Mouse (Mus musculus) heart, embryonic 15.5 days (tissue): ENCODE results near the gene Hspa1b. TPM values are rescaled to one million over a fixed set of nuclear protein-coding genes. Genes with fewer than 3 reads are reported as not detected.
A peak's percentile ranks its signal among the peaks of the same experiment; 100 is the strongest.
"Not testable (repeated sequence)": the region's sequence is repeated elsewhere in the genome, so short reads cannot be mapped to it uniquely, and the experiment has no call there.

Source experiments
- ATAC-seq: fragments of 200-750 bp; cut with Nextera tagmentation; replicated peaks from 2 replicates; pipeline ENCODE4 v1.8.0; 2017; ENCODE audit warnings: low read depth, moderate TSS enrichment; ENCODE audit not compliant: insufficient number of reproducible peaks, insufficient read depth, low FRiP score
- H3K27ac ChIP-seq: fragments of 300-500 bp; sonication (generic); 2 replicates; pipeline ENCODE4 v1.5.1; 2015; ENCODE audit warnings: mild to moderate bottlenecking, inconsistent platforms
- H3K27me3 ChIP-seq: fragments of 300-500 bp; sonication (generic); 2 replicates; pipeline ENCODE4 v1.6.1; 2015; ENCODE audit warnings: inconsistent platforms
- H3K36me3 ChIP-seq: fragments of 300-500 bp; sonication (generic); 2 replicates; pipeline ENCODE4 v1.6.1; 2015; ENCODE audit warnings: mild to moderate bottlenecking, inconsistent platforms
- H3K4me1 ChIP-seq: fragments of 300-500 bp; sonication (generic); replicated peaks from 2 replicates; pipeline ENCODE4 v1.6.1; 2015; ENCODE audit warnings: inconsistent platforms
- H3K4me2 ChIP-seq: fragments of 300-500 bp; sonication (generic); 2 replicates; pipeline ENCODE4 v1.6.1; 2015; ENCODE audit warnings: inconsistent platforms, mild to moderate bottlenecking, moderate library complexity
- H3K4me3 ChIP-seq: fragments of 300-500 bp; sonication (generic); 2 replicates; pipeline ENCODE4 v1.5.1; 2015; ENCODE audit warnings: mild to moderate bottlenecking, inconsistent platforms
- H3K9ac ChIP-seq: fragments of 300-500 bp; sonication (generic); 2 replicates; pipeline ENCODE4 v1.6.1; 2015; ENCODE audit warnings: mild to moderate bottlenecking, inconsistent platforms
- H3K9me3 ChIP-seq: fragments of 300-500 bp; sonication (generic); replicated peaks from 2 replicates; pipeline ENCODE4 v1.6.1; 2016; ENCODE audit warnings: inconsistent platforms
- WGBS: fragments of 180-500 bp; shearing (Covaris S2); methylation state at CpG from one replicate; pipeline ENCODE4 v1.1.7; 2015; ENCODE audit warnings: mixed read lengths; 5-methylcytosine and 5-hydroxymethylcytosine counted together
- polyA plus RNA-seq: library from polyadenylated mRNA; unstranded; fragments of >200 nt; fragmentation: Nextera tagmentation; extraction: Ambion mirVana; gene quantifications from 2 replicates; pipeline ENCODE4 v1.2.1, GENCODE M21; 2015

The Hspa1b gene
- polyA plus RNA-seq, 1 experiment from 2014 or later: 0.30 TPM

DNA sequence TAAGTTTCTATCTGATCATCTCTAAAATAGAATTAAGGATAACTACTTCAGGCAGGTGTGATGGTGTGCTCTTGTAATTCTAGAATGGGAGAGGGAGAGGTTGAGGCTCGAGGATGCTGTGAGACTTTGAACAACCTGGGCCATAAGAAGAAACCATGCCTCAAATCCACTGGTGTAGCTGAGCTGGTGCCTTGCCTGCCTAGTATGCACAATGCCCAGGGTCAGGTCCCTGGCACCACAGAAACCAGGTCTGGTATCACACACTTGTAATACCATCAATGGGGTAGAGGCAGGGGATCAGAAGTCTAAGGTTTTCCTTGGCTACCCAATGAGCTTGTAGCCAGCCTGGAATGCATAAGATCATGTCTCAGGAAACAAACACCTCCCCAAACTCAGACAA lies 3.8 kb upstream of the Hspa1b start:
- H3K36me3 ChIP-seq: no peaks in the 10 kb centered on the region
- H3K4me2 ChIP-seq: no peak overlapping the region
- H3K4me3 ChIP-seq: no peak overlapping the region
- no peak for ATAC-seq
- H3K27ac ChIP-seq: no peak overlapping the region
- no peaks in the 10 kb centered on the region for H3K9me3 ChIP-seq
- H3K4me1 ChIP-seq: 0 out of 2 replicates have a peak, but pooled peaks cover 7% of the 10 kb centered on the region
- H3K9ac ChIP-seq: no peak overlapping the region
- 63% methylated on average over 1 of the region's 1 CpGs for WGBS
- peaks cover 2% of the 10 kb centered on the region for H3K27me3 ChIP-seq

DNA sequence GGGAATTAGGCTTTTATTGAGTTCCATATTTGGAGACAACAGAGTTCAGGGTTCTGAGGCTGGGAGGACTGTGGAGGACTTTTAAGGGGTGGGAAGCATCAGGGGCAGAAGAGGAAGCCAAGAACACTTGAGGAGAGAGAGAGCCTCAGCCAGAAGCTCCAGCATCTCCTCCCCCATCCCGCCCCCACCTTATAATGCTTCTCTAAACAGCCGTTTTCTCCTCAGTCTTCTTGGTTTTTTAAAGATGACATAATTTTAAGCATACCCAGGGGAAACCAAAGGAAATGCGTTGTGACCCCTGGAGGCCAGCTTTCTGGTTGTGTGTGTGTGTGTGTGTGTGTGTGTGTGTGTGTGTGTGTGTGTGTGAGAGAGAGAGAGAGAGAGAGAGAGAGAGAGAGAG lies 3.1 kb upstream of the Hspa1b start:
- no peak overlapping the region for H3K4me3 ChIP-seq
- WGBS: 39% methylated on average over 3 of the region's 3 CpGs
- no peak for ATAC-seq
- H3K9me3 ChIP-seq: no peaks in the 10 kb centered on the region
- H3K9ac ChIP-seq: no peak overlapping the region
- H3K27ac ChIP-seq: no peak overlapping the region
- H3K4me1 ChIP-seq: 0 out of 2 replicates have a peak, but pooled peaks cover 7% of the 10 kb centered on the region
- H3K27me3 ChIP-seq: no peaks in the 10 kb centered on the region
- H3K4me2 ChIP-seq: no peak overlapping the region
- H3K36me3 ChIP-seq: no peaks in the 10 kb centered on the region

DNA sequence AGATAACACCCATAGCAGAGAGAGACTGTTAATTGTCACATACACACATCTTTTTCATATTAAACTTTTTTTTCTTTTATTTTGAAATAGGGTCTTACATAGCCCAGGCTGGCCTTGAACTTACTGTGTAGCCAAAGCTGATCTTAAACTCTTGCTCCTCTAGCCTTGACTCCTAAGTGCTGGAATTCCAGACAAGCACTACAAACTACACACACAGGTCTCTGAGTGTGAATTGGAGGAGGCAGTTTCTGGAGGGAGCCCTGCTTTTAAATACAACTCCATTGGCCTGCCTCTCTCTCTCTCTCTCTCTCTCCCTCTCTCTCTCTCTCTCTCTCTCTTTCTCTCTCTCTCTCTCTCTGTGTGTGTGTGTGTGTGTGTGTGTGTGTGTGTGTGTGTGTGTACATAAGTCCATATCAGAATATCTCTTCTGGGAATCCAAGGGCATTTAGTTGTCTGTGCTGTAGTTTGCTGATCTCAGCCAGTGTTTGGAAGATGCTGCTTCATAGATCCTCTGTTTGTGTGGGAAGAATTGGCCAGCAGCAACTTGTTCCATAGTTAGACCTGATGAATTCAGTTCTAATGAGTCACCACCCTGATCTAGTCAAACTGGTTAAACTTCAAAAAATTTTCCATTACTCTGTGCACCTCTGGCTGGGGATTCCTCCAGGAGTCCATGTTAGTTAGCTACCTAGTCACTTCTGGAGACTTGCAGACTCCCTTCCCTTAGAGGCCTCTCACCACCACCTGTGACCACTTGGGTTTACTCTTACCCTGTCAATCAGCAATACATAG lies 1.9 kb upstream of the Hspa1b start:
- H3K9me3 ChIP-seq: no peaks in the 10 kb centered on the region
- H3K36me3 ChIP-seq: no peaks in the 10 kb centered on the region
- no peak overlapping the region for H3K4me3 ChIP-seq
- no peak for ATAC-seq
- H3K27me3 ChIP-seq: peaks cover 5% of the 10 kb centered on the region
- 0 out of 2 replicates have a peak overlapping the region, but pooled peaks have one; percentile 30 for H3K27ac ChIP-seq
- H3K9ac ChIP-seq: no peak overlapping the region
- H3K4me1 ChIP-seq: 0 out of 2 replicates have a peak, but pooled peaks cover 7% of the 10 kb centered on the region
- no peak overlapping the region for H3K4me2 ChIP-seq

DNA sequence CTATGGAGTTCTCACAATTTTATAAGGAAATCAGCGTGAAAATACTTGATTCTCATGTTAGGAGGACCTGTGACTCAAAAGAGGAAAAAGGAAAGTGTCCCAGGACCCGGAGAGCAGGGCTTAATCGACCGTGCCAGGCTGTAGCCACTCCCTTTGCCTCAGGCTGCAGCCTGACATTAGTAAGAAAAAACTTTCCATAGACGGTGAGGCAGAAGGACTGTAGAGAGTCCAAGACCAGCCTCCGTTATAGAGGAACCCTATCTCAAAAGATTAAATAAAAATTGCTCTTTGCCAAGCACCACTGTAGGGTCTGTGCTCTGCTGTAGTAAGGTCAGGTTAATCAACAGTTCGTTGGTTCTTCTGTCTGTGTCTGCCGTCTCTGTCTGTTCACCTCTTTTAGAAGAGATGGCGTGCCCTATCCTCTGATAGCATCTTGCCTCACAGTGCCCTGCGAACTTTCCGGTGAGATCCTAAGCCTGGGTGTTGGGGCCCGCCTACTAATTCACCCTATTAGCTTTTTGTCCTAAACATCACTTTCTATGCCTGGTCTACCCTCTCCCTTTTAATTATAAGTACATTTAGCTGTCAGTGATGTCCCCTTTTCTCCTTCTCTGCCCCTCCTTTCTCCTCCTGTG lies 960 bp upstream of the Hspa1b start:
- Histone ChIP-seq H3K27ac (peak overlapping the region; percentile 98), H3K4me1 (0 out of 2 replicates have a peak, but pooled peaks cover 7% of the 10 kb centered on the region), H3K36me3 (no peaks in the 10 kb centered on the region), H3K9me3 (no peaks in the 10 kb centered on the region), H3K27me3 (peaks cover 5% of the 10 kb centered on the region), H3K9ac (peak overlapping the region; percentile 76), H3K4me2 (peak overlapping the region; percentile 79), H3K4me3 (peak overlapping the region; percentile 67)
- 9% methylated on average over 12 of the region's 12 CpGs for WGBS
- no peak for ATAC-seq

DNA sequence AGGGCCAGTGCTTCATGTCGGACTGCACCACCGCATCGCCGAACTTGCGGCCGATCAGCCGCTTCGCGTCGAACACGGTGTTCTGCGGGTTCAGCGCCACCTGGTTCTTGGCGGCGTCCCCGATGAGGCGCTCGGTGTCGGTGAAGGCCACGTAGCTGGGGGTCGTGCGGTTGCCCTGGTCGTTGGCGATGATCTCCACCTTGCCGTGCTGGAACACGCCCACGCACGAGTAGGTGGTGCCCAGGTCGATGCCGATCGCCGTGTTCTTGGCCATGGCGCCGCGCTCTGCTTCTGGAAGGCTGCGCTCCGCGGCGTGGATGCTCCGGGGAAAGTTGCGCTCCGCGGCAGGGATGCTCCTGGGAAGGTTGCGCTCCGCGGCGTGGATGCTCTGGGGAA lies 306 bp downstream of the Hspa1b start:
- H3K27ac ChIP-seq, H3K9ac ChIP-seq, H3K9me3 ChIP-seq, H3K36me3 ChIP-seq, H3K27me3 ChIP-seq, H3K4me1 ChIP-seq: not testable (repeated sequence)
- Histone ChIP-seq H3K4me2 (peak overlapping the region; percentile 79), H3K4me3 (peak overlapping the region; percentile 67)
- WGBS: under 1% methylated on average over 15 of the region's 47 CpGs
- peak; percentile 7; the same call in 1 of the 2 replicates for ATAC-seq

DNA sequence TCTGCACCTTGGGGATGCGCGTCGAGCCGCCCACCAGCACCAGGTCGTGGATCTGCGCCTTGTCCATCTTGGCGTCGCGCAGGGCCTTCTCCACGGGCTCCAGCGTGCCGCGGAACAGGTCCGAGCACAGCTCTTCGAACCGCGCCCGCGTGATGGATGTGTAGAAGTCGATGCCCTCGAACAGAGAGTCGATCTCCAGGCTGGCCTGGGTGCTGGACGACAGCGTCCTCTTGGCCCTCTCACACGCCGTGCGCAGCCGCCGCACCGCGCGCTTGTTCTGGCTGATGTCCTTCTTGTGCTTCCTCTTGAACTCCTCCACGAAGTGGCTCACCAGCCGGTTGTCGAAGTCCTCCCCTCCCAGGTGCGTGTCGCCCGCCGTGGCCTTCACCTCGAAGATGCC lies 1.1 kb downstream of the Hspa1b start:
- not testable (repeated sequence) for H3K36me3 ChIP-seq, H3K4me1 ChIP-seq, H3K9me3 ChIP-seq, ATAC-seq, H3K9ac ChIP-seq, H3K27ac ChIP-seq, H3K4me2 ChIP-seq, H3K4me3 ChIP-seq, H3K27me3 ChIP-seq
- WGBS: 22% methylated on average over 28 of the region's 40 CpGs

DNA sequence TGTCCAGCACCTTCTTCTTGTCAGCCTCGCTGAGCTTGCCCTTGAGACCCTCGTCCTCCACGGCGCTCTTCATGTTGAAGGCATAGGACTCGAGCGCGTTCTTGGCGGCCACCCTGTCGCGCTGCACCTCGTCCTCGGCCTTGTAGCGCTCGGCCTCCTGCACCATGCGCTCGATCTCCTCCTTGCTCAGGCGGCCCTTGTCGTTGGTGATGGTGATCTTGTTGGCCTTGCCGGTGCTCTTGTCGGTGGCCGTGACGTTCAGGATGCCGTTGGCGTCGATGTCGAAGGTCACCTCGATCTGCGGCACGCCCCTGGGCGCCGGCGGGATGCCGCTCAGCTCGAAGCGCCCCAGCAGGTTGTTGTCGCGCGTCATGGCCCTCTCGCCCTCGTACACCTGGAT lies 1.7 kb downstream of the Hspa1b start:
- not testable (repeated sequence) for H3K27ac ChIP-seq, H3K4me1 ChIP-seq, H3K9ac ChIP-seq, H3K36me3 ChIP-seq, H3K27me3 ChIP-seq, H3K4me2 ChIP-seq, H3K4me3 ChIP-seq, ATAC-seq, H3K9me3 ChIP-seq
- WGBS: 17% methylated on average over 38 of the region's 40 CpGs

DNA sequence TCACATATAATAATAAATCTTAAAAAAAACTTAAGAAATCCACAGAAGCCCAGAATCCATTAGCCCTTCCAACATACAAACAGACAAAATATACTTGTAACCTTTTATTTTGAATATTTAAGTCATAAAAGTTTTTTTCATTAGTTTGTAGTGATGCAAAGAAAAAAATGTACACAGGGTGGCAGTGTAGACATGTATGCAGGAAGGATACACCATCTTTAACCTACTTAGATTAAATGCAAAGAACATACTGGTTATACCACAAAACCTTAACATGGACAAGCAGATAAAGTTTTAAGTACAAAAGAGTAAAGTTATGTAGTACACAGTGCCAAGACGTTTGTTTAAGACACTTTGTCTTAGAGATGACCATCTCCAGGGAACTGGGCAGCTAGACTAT lies 2.7 kb downstream of the Hspa1b start:
- Histone ChIP-seq H3K9ac (no peak overlapping the region), H3K4me2 (no peak overlapping the region), H3K27me3 (peaks cover 5% of the 10 kb centered on the region), H3K27ac (no peak overlapping the region), H3K9me3 (no peaks in the 10 kb centered on the region), H3K4me1 (peaks cover 9% of the 10 kb centered on the region), H3K4me3 (no peak overlapping the region), H3K36me3 (no peaks in the 10 kb centered on the region)
- ATAC-seq: no peak
- WGBS: 39% methylated on average over 1 of the region's 1 CpGs

DNA sequence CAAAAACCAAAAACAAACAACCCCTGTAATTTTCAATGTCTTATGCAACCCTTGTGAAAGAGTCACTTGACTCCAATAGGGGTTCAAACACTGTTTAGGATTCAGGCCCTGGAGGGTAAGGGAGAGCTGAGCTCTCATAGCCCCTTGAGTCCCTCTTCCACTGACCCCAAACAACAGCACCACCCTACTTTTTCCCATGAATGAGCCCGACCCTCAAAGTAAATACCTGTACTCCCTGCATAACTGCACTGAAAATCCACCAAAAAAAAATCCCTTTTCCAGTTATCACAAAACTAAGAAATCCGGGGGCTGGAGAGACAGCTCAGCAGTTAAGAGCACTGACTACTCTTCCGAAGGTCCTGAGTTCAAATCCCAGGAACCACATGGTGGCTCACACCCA lies 3.2 kb downstream of the Hspa1b start:
- no peak overlapping the region for H3K4me3 ChIP-seq
- H3K36me3 ChIP-seq: 0 out of 2 replicates have a peak, but pooled peaks cover under 1% of the 10 kb centered on the region
- no peak for ATAC-seq
- H3K4me2 ChIP-seq: no peak overlapping the region
- H3K9me3 ChIP-seq: no peaks in the 10 kb centered on the region
- 69% methylated on average over 3 of the region's 3 CpGs for WGBS
- H3K27me3 ChIP-seq: peaks cover 5% of the 10 kb centered on the region
- H3K9ac ChIP-seq: no peak overlapping the region
- no peak overlapping the region for H3K27ac ChIP-seq
- peaks cover 13% of the 10 kb centered on the region for H3K4me1 ChIP-seq

DNA sequence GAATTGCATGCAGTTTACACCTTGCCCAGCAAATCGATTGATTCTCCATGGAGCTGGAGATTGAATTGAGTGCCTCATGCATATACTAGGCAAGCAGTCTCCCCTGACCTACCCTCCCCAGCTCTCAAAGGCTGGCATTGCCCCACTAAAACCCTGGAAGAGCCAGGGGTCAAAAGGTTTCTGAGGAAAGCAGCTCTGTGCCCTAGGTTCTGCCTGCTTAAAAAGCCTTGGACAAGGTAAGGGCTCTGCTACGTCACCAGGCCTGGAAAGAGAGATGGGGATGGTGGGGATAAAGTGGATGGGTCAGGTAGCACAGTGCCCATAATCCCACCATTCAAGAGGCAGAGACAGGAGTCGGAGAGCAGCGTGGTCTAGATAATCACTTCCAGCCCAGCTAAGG lies 4.2 kb downstream of the Hspa1b start:
- Histone ChIP-seq H3K4me3 (no peak overlapping the region), H3K27ac (no peak overlapping the region), H3K4me2 (no peak overlapping the region), H3K36me3 (peaks cover 11% of the 10 kb centered on the region), H3K27me3 (peaks cover 5% of the 10 kb centered on the region), H3K9ac (no peak overlapping the region), H3K9me3 (no peaks in the 10 kb centered on the region), H3K4me1 (peaks cover 15% of the 10 kb centered on the region)
- no peak for ATAC-seq
- 78% methylated on average over 4 of the region's 4 CpGs for WGBS

DNA sequence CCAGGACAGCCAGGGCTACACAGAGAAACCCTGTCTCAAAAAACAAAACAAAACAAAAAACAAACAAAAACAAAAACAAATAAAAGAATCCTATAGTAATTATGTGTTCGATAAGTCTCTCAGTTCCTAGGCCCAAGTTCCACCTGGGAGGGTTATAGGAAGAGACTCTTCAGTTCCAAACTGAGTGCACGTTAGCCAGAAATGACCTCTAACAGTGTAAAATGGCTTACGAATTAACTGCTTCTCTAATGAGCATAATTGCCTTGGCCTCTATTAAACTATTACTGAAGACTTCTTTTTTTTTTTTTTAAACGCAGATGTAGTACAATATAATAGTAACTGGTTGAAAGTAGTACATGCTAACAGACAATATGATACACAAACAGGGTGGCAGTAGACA lies 5.1 kb downstream of the Hspa1b start:
- H3K27ac ChIP-seq: no peak overlapping the region
- 90% methylated on average over 4 of the region's 4 CpGs for WGBS
- peaks cover 5% of the 10 kb centered on the region for H3K27me3 ChIP-seq
- peaks cover 14% of the 10 kb centered on the region for H3K4me1 ChIP-seq
- no peak overlapping the region for H3K4me3 ChIP-seq
- no peak overlapping the region for H3K4me2 ChIP-seq
- H3K9ac ChIP-seq: no peak overlapping the region
- no peaks in the 10 kb centered on the region for H3K9me3 ChIP-seq
- H3K36me3 ChIP-seq: peaks cover 16% of the 10 kb centered on the region
- no peak for ATAC-seq

DNA sequence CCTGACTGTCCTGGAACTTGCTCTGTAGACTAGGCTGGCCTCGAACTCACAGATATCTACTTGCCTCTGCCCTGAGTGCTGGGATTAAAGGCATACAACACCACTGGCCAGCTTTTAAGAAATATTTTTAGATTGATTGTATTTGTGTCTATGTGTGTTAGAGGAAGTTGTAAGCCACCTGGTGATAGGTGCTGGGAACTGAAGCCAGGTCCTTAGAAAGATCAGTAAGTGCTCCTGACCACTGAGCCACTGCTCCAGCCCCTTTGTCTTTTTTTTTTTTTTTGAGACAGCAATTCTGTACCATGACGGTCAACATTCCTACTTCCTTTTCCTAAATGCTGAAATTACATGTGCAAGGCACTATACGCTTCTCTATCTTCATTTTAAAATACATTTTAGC lies 5.8 kb downstream of the Hspa1b start:
- no peak overlapping the region for H3K4me2 ChIP-seq
- ATAC-seq: no peak
- no peak overlapping the region for H3K4me3 ChIP-seq

More for the DNA sequence above, 5.8 kb downstream of the Hspa1b start:
- 90% methylated on average over 3 of the region's 3 CpGs for WGBS
- Histone ChIP-seq H3K9ac (no peak overlapping the region), H3K9me3 (no peaks in the 10 kb centered on the region), H3K27ac (no peak overlapping the region; the same call in 1 of the 2 replicates), H3K27me3 (peaks cover 5% of the 10 kb centered on the region), H3K36me3 (peaks cover 16% of the 10 kb centered on the region), H3K4me1 (peaks cover 14% of the 10 kb centered on the region)
